Mouse (Mus musculus): ENCODE data around the gene Efcab11. TPM values are rescaled to one million over a fixed set of nuclear protein-coding genes. Genes with fewer than 3 reads are reported as not detected.

Gene Efcab11
- total and polyA plus RNA-seq, 3 experiments, result 0.06 to 0.13 TPM; not detected in 1

- Histone ChIP-seq H3K27ac (no peak overlapping the region; the same call in none of the 2 replicates), H3K27me3 (ENCODE audit: control insufficient read depth, insufficient read depth, low read length) (no peaks in the 10 kb centered on the region), H3K4me3 (no peak overlapping the region), H3K79me2 (replicated peaks; ENCODE audit: control insufficient read depth, insufficient read depth, low read length) (no peaks in the 10 kb centered on the region), H3K36me3 (ENCODE audit: control insufficient read depth, insufficient read depth, low read length) (no peaks in the 10 kb centered on the region), H3K9ac (ENCODE audit: low read depth, low read length) (no peak overlapping the region), H3K4me1 (ENCODE audit: control insufficient read depth, insufficient read depth, low read length) (peaks cover 9% of the 10 kb centered on the region)
- DNase-seq, result no peak
- 27% methylated on average over 5 of the region's 5 CpGs for WGBS
- no peak for TF ChIP-seq CTCF (IDR thresholded peaks at IDR 0.05)
- no peak for TF ChIP-seq EP300 (IDR thresholded peaks at IDR 0.05; ENCODE audit: insufficient read depth, low read depth, low read length)
- TF ChIP-seq POLR2A (IDR thresholded peaks at IDR 0.05; ENCODE audit: insufficient read depth, low read depth, low read length), result no peak
- intact Hi-C loops (cut with DNase I), result no loop called here
Observed at GRCm38 (mm10) chr12:99712214-99712613, 172.0 kb downstream of the Efcab11 start.

GRCm38 (mm10) chr12:99702248-99702647 is 182.0 kb downstream of the Efcab11 start:
- H3K27me3 ChIP-seq (ENCODE audit: control insufficient read depth, insufficient read depth, low read length), result no peaks in the 10 kb centered on the region
- H3K36me3 ChIP-seq (ENCODE audit: control insufficient read depth, insufficient read depth, low read length), result no peaks in the 10 kb centered on the region
- WGBS, result 66% methylated on average over 8 of the region's 8 CpGs
- H3K79me2 ChIP-seq (replicated peaks; ENCODE audit: control insufficient read depth, insufficient read depth, low read length), result no peaks in the 10 kb centered on the region
- H3K27ac ChIP-seq, result no peak overlapping the region
- no peak for TF ChIP-seq EP300 (IDR thresholded peaks at IDR 0.05; ENCODE audit: insufficient read depth, low read depth, low read length)
- TF ChIP-seq POLR2A (IDR thresholded peaks at IDR 0.05; ENCODE audit: insufficient read depth, low read depth, low read length), result no peak
- no peak for TF ChIP-seq CTCF (IDR thresholded peaks at IDR 0.05)
- intact Hi-C loops (cut with DNase I), result no loop called here
- no peaks in the 10 kb centered on the region for H3K4me1 ChIP-seq (ENCODE audit: control insufficient read depth, insufficient read depth, low read length)
- H3K9ac ChIP-seq (ENCODE audit: low read depth, low read length), result no peak overlapping the region
- no peak for DNase-seq
- no peak overlapping the region for H3K4me3 ChIP-seq

GRCm38 (mm10) chr12:99700380-99700779 is 183.9 kb downstream of the Efcab11 start:
- Histone ChIP-seq H3K4me1 (ENCODE audit: control insufficient read depth, insufficient read depth, low read length) (no peaks in the 10 kb centered on the region), H3K4me3 (no peak overlapping the region), H3K9ac (ENCODE audit: low read depth, low read length) (no peak overlapping the region), H3K36me3 (ENCODE audit: control insufficient read depth, insufficient read depth, low read length) (no peaks in the 10 kb centered on the region), H3K79me2 (replicated peaks; ENCODE audit: control insufficient read depth, insufficient read depth, low read length) (no peaks in the 10 kb centered on the region), H3K27ac (no peak overlapping the region), H3K27me3 (ENCODE audit: control insufficient read depth, insufficient read depth, low read length) (no peaks in the 10 kb centered on the region)
- intact Hi-C loops (cut with DNase I), result no loop called here
- 31% methylated on average over 7 of the region's 7 CpGs for WGBS
- no peak for DNase-seq
- no peak for TF ChIP-seq CTCF (IDR thresholded peaks at IDR 0.05)
- no peak for TF ChIP-seq POLR2A (IDR thresholded peaks at IDR 0.05; ENCODE audit: insufficient read depth, low read depth, low read length)

- no peak for TF ChIP-seq EP300 (IDR thresholded peaks at IDR 0.05; ENCODE audit: insufficient read depth, low read depth, low read length)
- no peak for TF ChIP-seq POLR2A (IDR thresholded peaks at IDR 0.05; ENCODE audit: insufficient read depth, low read depth, low read length)
- no peak for TF ChIP-seq CTCF (IDR thresholded peaks at IDR 0.05)
- no peaks in the 10 kb centered on the region for H3K4me1 ChIP-seq (ENCODE audit: control insufficient read depth, insufficient read depth, low read length)
- H3K27me3 ChIP-seq (ENCODE audit: control insufficient read depth, insufficient read depth, low read length), result no peaks in the 10 kb centered on the region
- no peaks in the 10 kb centered on the region for H3K79me2 ChIP-seq (replicated peaks; ENCODE audit: control insufficient read depth, insufficient read depth, low read length)
- H3K9ac ChIP-seq (ENCODE audit: low read depth, low read length), result no peak overlapping the region
- 92% methylated on average over 5 of the region's 5 CpGs for WGBS
- no peaks in the 10 kb centered on the region for H3K36me3 ChIP-seq (ENCODE audit: control insufficient read depth, insufficient read depth, low read length)
- H3K27ac ChIP-seq, result no peak overlapping the region
- no peak for DNase-seq
- intact Hi-C loops (cut with DNase I), result no loop called here
- no peak overlapping the region for H3K4me3 ChIP-seq
Observed at GRCm38 (mm10) chr12:99699379-99700023, 184.7 kb downstream of the Efcab11 start.

- no peaks in the 10 kb centered on the region for H3K27me3 ChIP-seq (ENCODE audit: control insufficient read depth, insufficient read depth, low read length)
- no peak overlapping the region for H3K4me3 ChIP-seq
- no peaks in the 10 kb centered on the region for H3K4me1 ChIP-seq (ENCODE audit: control insufficient read depth, insufficient read depth, low read length)
- no peak for DNase-seq
- no peak overlapping the region for H3K27ac ChIP-seq
- intact Hi-C loops (cut with DNase I), result no loop called here
- H3K79me2 ChIP-seq (replicated peaks; ENCODE audit: control insufficient read depth, insufficient read depth, low read length), result no peaks in the 10 kb centered on the region
- TF ChIP-seq EP300 (IDR thresholded peaks at IDR 0.05; ENCODE audit: insufficient read depth, low read depth, low read length) (no peak), CTCF (IDR thresholded peaks at IDR 0.05) (no peak), POLR2A (IDR thresholded peaks at IDR 0.05; ENCODE audit: insufficient read depth, low read depth, low read length) (no peak)
- H3K9ac ChIP-seq (ENCODE audit: low read depth, low read length), result no peak overlapping the region
- 93% methylated on average over 3 of the region's 3 CpGs for WGBS
- H3K36me3 ChIP-seq (ENCODE audit: control insufficient read depth, insufficient read depth, low read length), result no peaks in the 10 kb centered on the region
Observed at GRCm38 (mm10) chr12:99694066-99694465, 190.2 kb downstream of the Efcab11 start.

GRCm38 (mm10) chr12:99686418-99686992 is 197.7 kb downstream of the Efcab11 start:
- peaks cover 2% of the 10 kb centered on the region; the same call in 1 of the 2 replicates for H3K36me3 ChIP-seq (ENCODE audit: control insufficient read depth, insufficient read depth, low read length)
- no peak overlapping the region for H3K9ac ChIP-seq (ENCODE audit: low read depth, low read length)
- H3K79me2 ChIP-seq (replicated peaks; ENCODE audit: control insufficient read depth, insufficient read depth, low read length), result no peaks in the 10 kb centered on the region
- peak in 1 of 2 experiments; percentile 52 for DNase-seq
- WGBS, result 20% methylated on average over 6 of the region's 6 CpGs
- no peaks in the 10 kb centered on the region for H3K27me3 ChIP-seq (ENCODE audit: control insufficient read depth, insufficient read depth, low read length)
- H3K27ac ChIP-seq, result peak overlapping the region; percentile 30
- TF ChIP-seq CTCF (IDR thresholded peaks at IDR 0.05), result no peak
- no peak for TF ChIP-seq POLR2A (IDR thresholded peaks at IDR 0.05; ENCODE audit: insufficient read depth, low read depth, low read length)
- no peak for TF ChIP-seq EP300 (IDR thresholded peaks at IDR 0.05; ENCODE audit: insufficient read depth, low read depth, low read length)
- H3K4me1 ChIP-seq (ENCODE audit: control insufficient read depth, insufficient read depth, low read length), result peaks cover 5% of the 10 kb centered on the region
- intact Hi-C loops (cut with DNase I), result no loop called here
- no peak overlapping the region for H3K4me3 ChIP-seq

Measured in heart, adult 2 months (tissue).